Mouse (Mus musculus) MEL (cell line): ENCODE results near the gene Plekha8.

Experiments
- CTCF ChIP-seq, 3 experiments: IDR thresholded peaks in 2 of 3; conservative IDR thresholded peaks in 1 of 3; 2 replicates each; pipeline ENCODE4 v1.5.1; 2011 to 2012; ENCODE audit warnings: low read length in 3 of 3, low read depth in 2 of 3, mild to moderate bottlenecking in 2 of 3, improper control_type of control experiment in 1 of 3, inconsistent platforms in 1 of 3, mixed read lengths in 1 of 3, moderate library complexity in 1 of 3; ENCODE audit not compliant: control insufficient read depth in 1 of 3, insufficient read depth in 1 of 3, poor library complexity in 1 of 3, severe bottlenecking in 1 of 3
- TCF12 ChIP-seq: IDR thresholded peaks from 2 replicates; pipeline ENCODE4 v1.6.1; 2014; ENCODE audit warnings: low read depth, mild to moderate bottlenecking, inconsistent platforms, low read length, improper control_type of control experiment, moderate library complexity

- TF ChIP-seq CTCF (IDR thresholded peaks at IDR 0.05 in 2 of 3, conservative IDR thresholded peaks at IDR 0.05 in 1 of 3; ENCODE audit: control insufficient read depth in 1 of 3, insufficient read depth in 1 of 3, low read depth in 2 of 3, low read length in 3 of 3, poor library complexity in 1 of 3, severe bottlenecking in 1 of 3) (no peak), TCF12 (no peak)
Measured at GRCm38 (mm10) chr6:54686946-54687737, 92.2 kb downstream of the Plekha8 start.
